Mouse (Mus musculus) ES-E14 (cell line): ENCODE measurements around the gene Sapcd1. TPM values are rescaled to one million over a fixed set of nuclear protein-coding genes. Genes with fewer than 3 reads are reported as not detected.

Experiments
- DNase-seq: peaks from one replicate; pipeline ENCODE4 v3.0.0-alpha.2; 2013; ENCODE audit warnings: low read depth, low spot score
- H3K27ac ChIP-seq: 2 replicates; pipeline ENCODE4 v1.5.1; 2012; ENCODE audit warnings: low read depth, mild to moderate bottlenecking, low read length, moderate library complexity, mixed read lengths; ENCODE audit not compliant: poor library complexity, insufficient read depth, severe bottlenecking
- H3K36me3 ChIP-seq: 2 replicates; pipeline ENCODE4 v1.6.1; 2012; ENCODE audit warnings: mild to moderate bottlenecking, low read length, moderate library complexity, mixed read lengths; ENCODE audit not compliant: control insufficient read depth, poor library complexity, insufficient read depth, severe bottlenecking
- H3K4me1 ChIP-seq, 2 experiments: fragments of 150-350 bp in 1 of 2; sonication (generic) in 1 of 2; 2 replicates each; pipeline ENCODE4 v1.6.1; 2012; ENCODE audit warnings: low read length in 2 of 2, mild to moderate bottlenecking in 1 of 2, mixed read lengths in 1 of 2; ENCODE audit not compliant: control insufficient read depth in 2 of 2, insufficient read depth in 2 of 2, poor library complexity in 1 of 2
- H3K4me3 ChIP-seq, 2 experiments: fragments of 150-350 bp in 1 of 2; sonication (generic) in 1 of 2; 2 replicates each; pipeline ENCODE4 v1.5.1; 2012; ENCODE audit warnings: low read length in 2 of 2, low read depth in 1 of 2, mild to moderate bottlenecking in 1 of 2, mixed read lengths in 1 of 2; ENCODE audit not compliant: insufficient read depth in 1 of 2, poor library complexity in 1 of 2, severe bottlenecking in 1 of 2
- H3K9ac ChIP-seq: 2 replicates; pipeline ENCODE4 v1.6.1; 2012; ENCODE audit warnings: low read depth, mild to moderate bottlenecking, low read length, mixed read lengths; ENCODE audit not compliant: poor library complexity, insufficient read depth, severe bottlenecking
- H3K9me3 ChIP-seq: fragments of 150-350 bp; sonication (generic); 2 replicates; pipeline ENCODE4 v1.6.1; 2012; ENCODE audit warnings: low read depth, mild to moderate bottlenecking, low read length; ENCODE audit not compliant: control insufficient read depth, insufficient read depth
- CHD2 ChIP-seq: IDR thresholded peaks from 2 replicates; pipeline ENCODE4 v1.6.1; 2014; ENCODE audit warnings: mild to moderate bottlenecking, low read depth, low read length, inconsistent platforms
- HCFC1 ChIP-seq: IDR thresholded peaks from 2 replicates; pipeline ENCODE4 v1.6.1; 2012; ENCODE audit warnings: low read length, inconsistent platforms, borderline replicate concordance; ENCODE audit not compliant: insufficient read depth
- MAFK ChIP-seq: IDR thresholded peaks from 2 replicates; pipeline ENCODE4 v1.6.1; 2014; ENCODE audit warnings: mild to moderate bottlenecking, low read depth, low read length, inconsistent platforms; ENCODE audit not compliant: insufficient read depth
- ZC3H11A ChIP-seq: IDR thresholded peaks from 2 replicates; pipeline ENCODE4 v1.6.1; 2012; ENCODE audit warnings: low read depth, mild to moderate bottlenecking, inconsistent platforms, low read length, borderline replicate concordance
- ZNF384 ChIP-seq: IDR thresholded peaks from 2 replicates; pipeline ENCODE4 v1.6.1; 2012; ENCODE audit warnings: low read depth, low read length, inconsistent platforms
- in situ Hi-C, 2 experiments: fragments of 600-800 bp; cut with MboI; formaldehyde crosslinking; loops; one replicate each; pipeline ENCODE4 v1.15.1; 2025; ENCODE audit warnings: low sequenced_read_pairs in 2 of 2, inconsistent platforms in 1 of 2; ENCODE audit not compliant: unreplicated experiment in 2 of 2
- total RNA-seq: library from RNA; depleted of rRNA; stranded (reverse); fragments of 300-350 nt; gene quantifications from 2 replicates; pipeline ENCODE4 v1.2.3, GENCODE M21; 2012

The Sapcd1 gene
- total RNA-seq, 1 experiment = 3.1 TPM

GRCm38 (mm10) chr17:35060737-35061297 is 33.0 kb upstream of the Sapcd1 start:
- in situ Hi-C loops = no loop called here
- DNase-seq = no peak
- H3K4me1 ChIP-seq = peaks cover 6 to 34% of the 10 kb centered on the region in 2 experiments
- H3K9me3 ChIP-seq = no peaks in the 10 kb centered on the region
- peak overlapping the region; percentile 46; the same call in 1 of the 2 replicates for H3K9ac ChIP-seq
- H3K4me3 ChIP-seq = peak overlapping the region; percentile 86 to 88; a peak in 2 of 4 replicates
- H3K36me3 ChIP-seq = peaks cover 19% of the 10 kb centered on the region; the same call in 1 of the 2 replicates
- TF ChIP-seq CHD2 (no peak), ZC3H11A (no peak), ZNF384 (no peak), HCFC1 (no peak), MAFK (no peak)
- no peak overlapping the region for H3K27ac ChIP-seq

GRCm38 (mm10) chr17:35060071-35060470 is 32.3 kb upstream of the Sapcd1 start:
- Histone ChIP-seq H3K9me3 (no peaks in the 10 kb centered on the region), H3K4me3 (peak overlapping the region; percentile 86 to 88), H3K27ac (no peak overlapping the region), H3K9ac (peak overlapping the region; percentile 52; the same call in 1 of the 2 replicates), H3K36me3 (peaks cover 25% of the 10 kb centered on the region), H3K4me1 (peaks cover 6 to 34% of the 10 kb centered on the region in 2 experiments)
- no peak for DNase-seq
- in situ Hi-C loops = no loop called here
- no peak for TF ChIP-seq MAFK
- no peak for TF ChIP-seq CHD2
- no peak for TF ChIP-seq ZC3H11A
- TF ChIP-seq HCFC1 = no peak
- TF ChIP-seq ZNF384 = no peak

- peak within 1 kb of the TSS; percentile 86 to 88 for H3K4me3 ChIP-seq
- in situ Hi-C loops = no loop called here
- H3K9me3 ChIP-seq = no peaks in the 10 kb centered on the region
- H3K36me3 ChIP-seq = peaks cover 28% of the 10 kb centered on the region
- peak within 1 kb of the TSS; percentile 87 for H3K9ac ChIP-seq
- peaks cover 5 to 31% of the 10 kb centered on the region in 2 experiments for H3K4me1 ChIP-seq
- peak; percentile 79 for DNase-seq
- H3K27ac ChIP-seq = peak within 1 kb of the TSS; percentile 72
- TF ChIP-seq CHD2 = no peak
- TF ChIP-seq HCFC1 = no peak
- TF ChIP-seq MAFK = no peak
- no peak for TF ChIP-seq ZNF384
- no peak for TF ChIP-seq ZC3H11A
These were observed 31.4 kb upstream of the Sapcd1 start, which contains the start of gene Ddah2 for GRCm38 (mm10) chr17:35058911-35059892. Gene Ddah2 (plus strand): TSS chr17:35059035.

GRCm38 (mm10) chr17:35058316-35058715 is 30.5 kb upstream of the Sapcd1 start:
- peaks cover 34% of the 10 kb centered on the region for H3K36me3 ChIP-seq
- TF ChIP-seq HCFC1 (no peak), ZC3H11A (no peak), ZNF384 (no peak), MAFK (no peak), CHD2 (no peak)
- no peak overlapping the region; a peak in 1 of 4 replicates for H3K4me3 ChIP-seq
- in situ Hi-C loops = no loop called here
- H3K4me1 ChIP-seq = peaks cover 2 to 24% of the 10 kb centered on the region in 2 experiments
- H3K27ac ChIP-seq = no peak overlapping the region
- no peak overlapping the region for H3K9ac ChIP-seq
- no peak for DNase-seq
- no peaks in the 10 kb centered on the region for H3K9me3 ChIP-seq
